Mouse (Mus musculus) erythroid progenitor cell, adult 5-6 weeks (primary cell): ENCODE measurements around the gene Cdkl4. TPM values are rescaled to one million over a fixed set of nuclear protein-coding genes. Genes with fewer than 3 reads are reported as not detected.

ENCODE experiments used
- ATAC-seq: replicated peaks from 2 replicates; pipeline ENCODE4 v1.8.0; 2016; ENCODE audit warnings: moderate number of reproducible peaks, mild to moderate bottlenecking, moderate TSS enrichment, inconsistent platforms; ENCODE audit not compliant: poor library complexity, low FRiP score, severe bottlenecking
- total RNA-seq, 2 experiments: library from RNA; stranded (forward) in 1 of 2; stranded (reverse) in 1 of 2; fragments of 150-400 nt in 1 of 2; fragments of 186-747, 209-891 nt in 1 of 2; gene quantifications; 2 replicates each; pipeline versions ENCODE4 v1.2.3 to v1.2.4; 2015 to 2017; ENCODE audit warnings: low replicate concordance in 2 of 2

Cdkl4 gene
- total RNA-seq, 2 experiments from 2014 or later: not detected

DNA sequence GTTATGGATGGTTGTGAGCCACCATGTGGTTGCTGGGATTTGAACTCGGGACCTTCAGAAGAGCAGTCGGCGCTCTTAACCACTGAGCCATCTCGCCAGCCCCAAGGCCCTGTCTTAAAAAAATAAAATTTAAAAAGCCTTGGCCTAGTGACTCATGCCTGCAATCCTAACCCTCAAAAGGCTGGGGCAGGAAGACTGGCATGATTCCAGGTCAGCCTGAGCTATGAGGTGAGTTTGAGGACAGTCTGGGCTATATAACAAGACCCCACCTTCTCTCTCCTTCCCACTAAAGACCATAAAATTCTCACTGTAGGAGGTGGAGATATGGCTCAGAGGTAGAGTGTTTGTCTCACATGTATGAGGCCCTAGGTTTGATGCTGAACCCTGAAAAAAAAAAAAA lies 85.3 kb downstream of the Cdkl4 start:
- no peak for ATAC-seq

DNA sequence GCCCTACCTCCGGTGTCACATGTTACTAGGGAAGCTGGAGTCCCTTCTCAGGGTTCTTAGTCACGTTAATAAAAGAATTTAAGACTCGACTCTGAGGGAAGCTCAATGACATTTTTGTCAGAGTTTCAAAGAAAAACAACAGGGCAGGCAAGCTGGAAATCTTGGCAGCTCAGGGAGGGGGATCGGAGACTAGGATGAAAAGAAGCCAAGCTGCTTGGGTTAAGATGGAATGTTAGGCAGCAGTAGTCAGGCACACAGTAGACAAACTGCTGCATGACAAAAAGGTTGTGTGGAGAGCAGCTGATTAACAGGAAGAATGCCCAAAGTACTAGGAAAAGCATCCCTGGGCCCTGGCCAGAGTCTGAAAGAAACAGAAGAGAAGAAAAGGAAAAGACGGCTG lies 87.4 kb downstream of the Cdkl4 start:
- ATAC-seq: no peak

DNA sequence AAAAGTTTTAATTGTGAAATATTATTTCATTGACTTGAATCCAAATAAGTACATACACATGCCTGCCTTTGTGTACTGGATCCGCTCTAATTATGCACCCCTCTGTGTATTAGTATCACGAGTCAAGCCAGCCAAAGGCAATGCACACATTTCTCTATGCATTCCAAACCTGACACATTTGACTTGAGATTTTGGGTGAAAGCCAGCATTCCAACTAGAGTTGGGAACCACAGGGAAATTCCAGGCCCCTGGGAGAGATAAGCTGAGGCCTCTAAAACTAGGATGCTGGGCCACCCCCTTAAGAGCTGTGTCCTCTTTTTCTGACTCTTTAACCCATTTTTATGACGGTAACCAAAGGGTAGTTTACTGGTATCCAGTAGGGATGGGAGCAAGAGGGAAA lies 88.7 kb downstream of the Cdkl4 start:
- no peak for ATAC-seq

DNA sequence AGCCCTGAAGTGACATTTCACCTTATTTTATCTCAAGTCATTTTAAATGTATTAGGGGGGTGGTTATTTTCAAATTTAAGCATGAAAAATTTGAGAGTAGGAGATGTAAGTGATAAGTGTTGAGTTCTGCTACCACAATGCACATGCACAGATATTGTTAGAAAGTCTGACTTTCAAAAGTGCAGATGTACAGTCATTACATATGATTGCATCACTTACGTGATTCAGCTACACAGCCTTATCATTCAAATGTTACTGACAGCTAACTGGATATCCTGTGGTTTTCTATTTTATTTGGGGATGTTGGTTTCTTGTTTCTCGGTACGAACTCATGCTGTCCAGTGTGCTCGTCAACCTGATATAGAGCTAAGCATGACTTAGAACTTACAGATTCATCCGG lies 92.5 kb downstream of the Cdkl4 start:
- ATAC-seq: no peak

DNA sequence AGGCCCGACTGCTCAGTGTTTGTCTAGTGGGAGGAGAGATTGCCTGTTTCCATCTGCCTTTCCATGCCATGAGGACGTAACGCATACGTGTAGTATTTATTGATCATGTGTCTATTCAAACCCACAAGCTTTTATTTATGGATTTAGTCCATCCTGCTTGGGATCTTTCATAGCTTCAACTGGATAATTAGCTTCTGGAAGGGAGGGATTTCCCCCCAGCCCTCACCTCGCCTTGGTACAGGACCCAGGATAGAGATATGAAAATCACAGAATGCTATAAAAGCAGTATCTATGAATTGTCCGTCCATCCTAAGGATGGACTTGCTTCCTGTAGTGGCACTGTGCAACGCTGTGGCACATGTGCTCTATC lies 96.8 kb downstream of the Cdkl4 start:
- ATAC-seq: no peak

DNA sequence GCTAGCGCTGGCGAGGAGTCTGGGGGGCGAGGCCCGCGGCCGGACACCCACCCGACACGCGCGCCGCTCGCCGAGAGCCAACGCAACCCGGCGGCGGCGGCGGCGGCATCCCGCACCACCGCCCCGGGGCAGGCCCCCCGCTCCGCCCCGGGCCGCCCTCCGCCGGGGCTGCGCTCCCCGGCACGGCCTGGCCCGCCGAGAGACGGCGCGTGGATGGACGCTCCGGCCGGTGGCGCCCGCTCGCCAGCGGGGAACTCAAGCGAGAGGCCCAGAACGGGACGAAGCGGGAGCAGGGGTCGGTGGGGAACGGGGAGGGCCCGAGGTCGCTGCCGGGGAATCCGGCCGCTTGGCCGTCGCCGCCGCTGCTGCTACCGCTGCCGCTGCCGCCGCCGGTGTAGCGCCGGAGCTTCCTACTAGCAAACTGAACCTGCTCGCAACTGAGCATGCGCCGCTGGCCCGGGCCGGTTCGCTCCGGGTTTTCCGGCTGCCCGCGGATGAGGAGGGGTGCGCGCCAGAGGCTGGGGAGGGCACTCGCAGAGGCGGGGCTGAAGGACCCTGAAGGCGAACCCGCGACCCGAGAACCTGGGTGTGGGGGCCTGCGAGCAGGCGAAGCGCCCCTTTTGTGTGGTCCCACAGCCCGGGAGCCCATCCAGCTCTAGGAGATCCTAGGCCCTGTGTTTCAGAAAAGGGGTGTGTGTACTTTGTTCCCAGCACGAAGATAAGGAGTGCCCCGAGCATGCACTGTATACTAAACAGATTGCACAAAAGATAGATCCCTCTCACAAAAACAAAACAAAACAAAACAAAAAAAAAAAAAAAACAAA lies 97.4 kb downstream of the Cdkl4 start, which contains the start of gene Sos1:
Sos1 (minus strand) TSS at position 423 of the 824 bp plus-strand sequence.
- peak; percentile 76 for ATAC-seq

DNA sequence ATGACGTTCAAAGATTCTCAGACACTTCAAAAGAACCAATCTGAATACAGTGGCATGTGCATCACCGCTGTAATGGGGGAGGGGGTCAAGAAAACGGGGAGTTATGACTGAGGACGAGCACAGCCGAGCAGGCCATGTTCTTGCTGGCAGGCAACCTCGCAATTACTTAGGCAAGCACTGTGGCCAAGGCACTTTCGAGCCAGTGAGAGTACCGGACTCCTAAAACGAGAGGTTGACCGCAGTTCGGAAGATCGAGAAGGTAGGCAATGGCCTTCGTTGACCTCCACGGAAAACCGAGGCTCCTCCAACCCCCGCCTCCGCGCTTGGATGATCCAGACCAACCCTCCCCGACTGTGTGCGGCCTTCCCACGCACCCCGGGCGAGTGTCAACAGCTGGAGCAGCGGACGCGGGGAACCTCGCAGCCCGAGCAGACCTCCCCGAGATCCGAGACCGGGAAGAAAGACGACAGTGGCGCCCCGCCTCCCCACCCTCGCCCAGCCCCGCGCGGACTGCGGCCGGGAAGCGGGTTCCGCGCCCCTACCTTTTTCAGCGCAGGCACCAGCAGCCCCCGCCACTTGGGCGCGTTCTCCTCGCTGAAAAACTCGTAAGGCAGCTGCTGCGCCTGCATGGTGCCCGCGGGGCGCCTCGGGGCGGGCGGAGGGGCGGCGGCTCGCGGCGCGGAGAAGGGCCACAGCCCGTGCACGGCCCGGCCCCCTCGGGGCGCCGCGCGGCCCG lies 98.2 kb downstream of the Cdkl4 start:
- peak; percentile 56 for ATAC-seq

DNA sequence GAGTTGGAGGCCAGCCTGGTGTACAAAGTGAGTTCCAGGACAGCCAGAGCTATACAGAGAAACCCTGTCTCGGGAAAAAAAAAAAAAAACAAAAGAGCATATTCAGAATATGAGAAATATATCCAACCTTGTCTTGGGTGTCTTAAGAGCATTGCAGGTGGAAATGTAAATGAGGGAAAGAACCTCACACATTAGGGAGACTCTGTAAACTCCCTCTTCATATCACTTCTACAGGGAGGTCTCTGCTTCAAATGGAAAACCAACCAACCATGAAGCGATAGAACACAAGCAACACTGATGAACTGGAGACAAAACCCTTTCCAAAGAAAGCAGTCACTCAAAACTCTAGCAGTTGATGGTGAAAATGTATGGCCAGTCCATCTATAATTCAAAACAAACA lies 99.9 kb downstream of the Cdkl4 start:
- ATAC-seq: no peak

DNA sequence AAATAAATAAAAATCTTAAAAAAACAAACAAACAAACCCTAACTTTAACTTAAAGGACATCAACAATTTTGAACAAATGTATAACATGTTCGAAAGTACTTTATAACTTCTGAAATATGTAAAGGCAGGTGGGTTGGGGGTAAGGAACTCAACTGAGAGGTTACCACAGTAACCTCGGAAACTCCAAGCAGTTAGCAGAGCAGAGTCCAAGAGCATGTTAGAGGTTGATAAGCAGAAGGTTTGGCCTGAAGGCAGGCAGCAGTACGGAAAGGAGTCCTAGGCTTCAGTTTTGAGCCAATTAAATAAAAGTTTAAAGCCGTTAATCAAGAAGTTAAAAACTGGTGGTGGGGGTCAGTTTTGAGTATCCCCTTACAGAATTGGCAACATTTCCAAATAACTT lies 101.1 kb downstream of the Cdkl4 start:
- peak; percentile 62 for ATAC-seq

Other genes with a start within 250 kb of the Cdkl4 start
- not detected in 2 replicates for gene Gm10190, start 204.3 kb downstream of the Cdkl4 start, total RNA-seq (2015; ENCODE audit: low replicate concordance)
- not detected in 2 replicates for gene Gm10190, start 204.3 kb downstream of the Cdkl4 start, total RNA-seq (2017; ENCODE audit: low replicate concordance)
- 10.8 and 16.3 TPM in 2 replicates for gene Sos1, start 97.4 kb downstream of the Cdkl4 start, total RNA-seq (2015; ENCODE audit: low replicate concordance)
- gene Sos1, start 97.4 kb downstream of the Cdkl4 start, total RNA-seq (2017; ENCODE audit: low replicate concordance): 5.7 and 6.5 TPM in 2 replicates
- 2.9 TPM in 2 replicates for gene Map4k3, start 150.7 kb upstream of the Cdkl4 start, total RNA-seq (2015; ENCODE audit: low replicate concordance)
- 1.0 and 2.2 TPM in 2 replicates for gene Map4k3, start 150.7 kb upstream of the Cdkl4 start, total RNA-seq (2017; ENCODE audit: low replicate concordance)